8 mouse cellular contexts compared by ENCODE assay signal in genomic region chr9:44269077-44269476, GRCm38 (mm10). TPM values are rescaled to one million over a fixed set of nuclear protein-coding genes. Genes with fewer than 3 reads are reported as not detected.
A peak's percentile ranks its signal among the peaks of the same experiment; 100 is the strongest.
DNase-seq lines count a peak whose midpoint lies in the region; ATAC-seq and TF ChIP-seq lines count a peak whose summit lies in the region.

No protein-coding gene starts in this region.

- no peak overlapping the region for H3K27ac ChIP-seq in heart, embryonic 12.5 days (ENCODE audit: poor library complexity, severe bottlenecking)
- H3K27ac ChIP-seq in ES-Bruce4 (ENCODE audit: insufficient read depth, low read length): no peak overlapping the region
- no peak overlapping the region for H3K27ac ChIP-seq in forebrain, embryonic 12.5 days

- ATAC-seq in heart, embryonic 12.5 days (ENCODE audit: insufficient number of reproducible peaks, low FRiP score): no peak
- ATAC-seq in forebrain, embryonic 12.5 days (ENCODE audit: low FRiP score): no peak

- intact Hi-C loops in heart, postnatal 36 days (cut with DNase I): loop anchor here (2.0 kb wide), 1 partner anchor 30 kb away; no protein-coding TSS in a partner anchor

- peaks cover 7% of the 10 kb centered on the region for H3K27me3 ChIP-seq in heart, embryonic 12.5 days (replicated peaks)
- H3K27me3 ChIP-seq in ES-Bruce4 (ENCODE audit: control insufficient read depth, insufficient read depth, low read length, poor library complexity, severe bottlenecking): no peaks in the 10 kb centered on the region
- peaks cover 4% of the 10 kb centered on the region; the same call in 1 of the 2 replicates for H3K27me3 ChIP-seq in forebrain, embryonic 12.5 days

- no peak overlapping the region for H3K4me3 ChIP-seq in heart, embryonic 12.5 days
- no peak overlapping the region for H3K4me3 ChIP-seq in ES-Bruce4 (ENCODE audit: low read depth, low read length)
- H3K4me3 ChIP-seq in forebrain, embryonic 12.5 days (replicated peaks): no peak overlapping the region

- TF ChIP-seq CTCF in ES-Bruce4 (IDR thresholded peaks at IDR 0.05; ENCODE audit: low read depth, low read length): peak; percentile 30

- DNase-seq in heart, postnatal 36 days: peak; percentile 45
- peak; percentile 46 to 61 for DNase-seq in cerebellum, postnatal 10 days
- peak; percentile 73 for DNase-seq in lung, postnatal 36 days
- no peak for DNase-seq in urinary bladder, postnatal 36 days (ENCODE audit: low spot score in 2 of 2)
- no peak for DNase-seq in layer of hippocampus, postnatal 10 days (ENCODE audit: low spot score in 2 of 2)

- TF ChIP-seq EP300 in ES-Bruce4 (IDR thresholded peaks at IDR 0.05; ENCODE audit: insufficient read depth, low read depth, low read length): no peak

- no peaks in the 10 kb centered on the region for H3K36me3 ChIP-seq in heart, embryonic 12.5 days
- no peaks in the 10 kb centered on the region for H3K36me3 ChIP-seq in ES-Bruce4 (ENCODE audit: control insufficient read depth, insufficient read depth, low read length, poor library complexity, severe bottlenecking)
- no peaks in the 10 kb centered on the region for H3K36me3 ChIP-seq in forebrain, embryonic 12.5 days (replicated peaks)

- no peak overlapping the region for H3K9ac ChIP-seq in heart, embryonic 12.5 days
- no peak overlapping the region for H3K9ac ChIP-seq in ES-Bruce4 (ENCODE audit: low read depth, poor library complexity, severe bottlenecking)
- no peak overlapping the region for H3K9ac ChIP-seq in forebrain, embryonic 12.5 days

- no peak overlapping the region for H3K4me2 ChIP-seq in heart, embryonic 12.5 days
- H3K4me2 ChIP-seq in forebrain, embryonic 12.5 days: no peak overlapping the region

- 0 out of 2 replicates have a peak, but pooled peaks cover 6% of the 10 kb centered on the region for H3K9me3 ChIP-seq in heart, embryonic 12.5 days (replicated peaks)
- no peaks in the 10 kb centered on the region for H3K9me3 ChIP-seq in ES-Bruce4 (replicated peaks; ENCODE audit: control insufficient read depth, insufficient read depth, low read length, poor library complexity, severe bottlenecking)
- peaks cover 4% of the 10 kb centered on the region; the same call in 1 of the 2 replicates for H3K9me3 ChIP-seq in forebrain, embryonic 12.5 days

- H3K4me1 ChIP-seq in heart, embryonic 12.5 days (replicated peaks): peaks cover 16% of the 10 kb centered on the region
- H3K4me1 ChIP-seq in ES-Bruce4 (ENCODE audit: control insufficient read depth, insufficient read depth, low read length): no peaks in the 10 kb centered on the region
- peaks cover 27% of the 10 kb centered on the region for H3K4me1 ChIP-seq in forebrain, embryonic 12.5 days

- TF ChIP-seq POLR2A in ES-Bruce4 (IDR thresholded peaks at IDR 0.05; ENCODE audit: insufficient read depth, low read length): no peak

- 77% methylated on average over 3 of the region's 3 CpGs for WGBS in heart, embryonic 12.5 days
- WGBS in forebrain, embryonic 12.5 days: 80% methylated on average over 3 of the region's 3 CpGs

RNA-seq across cellular contexts. Expression of gene Nlrx1, which starts 0.7 kb away (rescaled TPM):
- total RNA-seq in heart, postnatal 36 days (2021): 10 to 100 TPM; 19.6 to 24.5 TPM
- 6.9 and 7.7 TPM in 2 replicates for polyA plus RNA-seq in heart, embryonic 12.5 days (2016; fragmentation: Nextera tagmentation; extraction: Ambion mirVana)
- 1.6 and 2.3 TPM in 2 replicates for polyA plus RNA-seq in ES-Bruce4 (2011; ENCODE audit: insufficient read depth, insufficient read length, low read depth, missing spikeins)
- 4.6 and 5.2 TPM in 2 replicates for polyA plus RNA-seq in forebrain, embryonic 12.5 days (2016; fragmentation: Nextera tagmentation; extraction: Ambion mirVana)
- 10 to 100 TPM; 11.5 to 11.6 TPM for total RNA-seq in layer of hippocampus, postnatal 10 days (2021)

RNA-seq across cellular contexts. Expression of gene Pdzd3, which starts 17.8 kb away (rescaled TPM):
- 1 to 10 TPM; 3.5 to 4.3 TPM for total RNA-seq in heart, postnatal 36 days (2021)
- polyA plus RNA-seq in heart, embryonic 12.5 days (2016; fragmentation: Nextera tagmentation; extraction: Ambion mirVana): not detected in 2 replicates
- not detected in 2 replicates for polyA plus RNA-seq in ES-Bruce4 (2011; ENCODE audit: insufficient read depth, insufficient read length, low read depth, missing spikeins)
- 0.23 and 0.31 TPM in 2 replicates for polyA plus RNA-seq in forebrain, embryonic 12.5 days (2016; fragmentation: Nextera tagmentation; extraction: Ambion mirVana)
- total RNA-seq in layer of hippocampus, postnatal 10 days (2021): 1 to 10 TPM in 1 of 2 experiments, under 1 TPM in 1; 0.98 to 1.0 TPM

RNA-seq across cellular contexts. Expression of gene Abcg4, which starts 19.3 kb away (rescaled TPM):
- total RNA-seq in heart, postnatal 36 days (2021): under 1 TPM; 0.69 to 0.79 TPM
- polyA plus RNA-seq in heart, embryonic 12.5 days (2016; fragmentation: Nextera tagmentation; extraction: Ambion mirVana): 4.3 and 4.6 TPM in 2 replicates
- polyA plus RNA-seq in ES-Bruce4 (2011; ENCODE audit: insufficient read depth, insufficient read length, low read depth, missing spikeins): 0.62 and 1.3 TPM in 2 replicates
- 10.1 and 12.4 TPM in 2 replicates for polyA plus RNA-seq in forebrain, embryonic 12.5 days (2016; fragmentation: Nextera tagmentation; extraction: Ambion mirVana)
- 10 to 100 TPM; 73.5 to 76.2 TPM for total RNA-seq in layer of hippocampus, postnatal 10 days (2021)

RNA-seq across cellular contexts. Expression of gene Ccdc153, which starts 28.6 kb away (rescaled TPM):
- total RNA-seq in heart, postnatal 36 days (2021): not detected
- not detected in 2 replicates for polyA plus RNA-seq in heart, embryonic 12.5 days (2016; fragmentation: Nextera tagmentation; extraction: Ambion mirVana)
- not detected in 2 replicates for polyA plus RNA-seq in ES-Bruce4 (2011; ENCODE audit: insufficient read depth, insufficient read length, low read depth, missing spikeins)
- polyA plus RNA-seq in forebrain, embryonic 12.5 days (2016; fragmentation: Nextera tagmentation; extraction: Ambion mirVana): not detected in 2 replicates
- total RNA-seq in layer of hippocampus, postnatal 10 days (2021): 1 to 10 TPM; 7.2 to 9.2 TPM

RNA-seq across cellular contexts. Expression of gene Cbl, which starts 35.2 kb away (rescaled TPM):
- total RNA-seq in heart, postnatal 36 days (2021): 10 to 100 TPM; 17.7 to 22.6 TPM
- polyA plus RNA-seq in heart, embryonic 12.5 days (2016; fragmentation: Nextera tagmentation; extraction: Ambion mirVana): 18.3 and 20.0 TPM in 2 replicates
- polyA plus RNA-seq in ES-Bruce4 (2011; ENCODE audit: insufficient read depth, insufficient read length, low read depth, missing spikeins): 58.8 and 62.0 TPM in 2 replicates
- polyA plus RNA-seq in forebrain, embryonic 12.5 days (2016; fragmentation: Nextera tagmentation; extraction: Ambion mirVana): 28.7 and 34.3 TPM in 2 replicates
- total RNA-seq in layer of hippocampus, postnatal 10 days (2021): 10 to 100 TPM; 55.1 to 58.4 TPM

Comparison
In these comparisons a context has a peak if more than half of its experiments do, and no peak if none do; other contexts are left out.
1. DNase-seq: peak in heart, postnatal 36 days (2 of 2), cerebellum, postnatal 10 days (2 of 2) and lung, postnatal 36 days (single experiment); none in urinary bladder, postnatal 36 days (0 of 2) and layer of hippocampus, postnatal 10 days (0 of 2).